Mouse (Mus musculus): Measurements from ENCODE around the gene Hist1h2bb.
A peak's percentile ranks its signal among the peaks of the same experiment; 100 is the strongest.
"Not testable (repeated sequence)": the region's sequence is repeated elsewhere in the genome, so short reads cannot be mapped to it uniquely, and the experiment has no call there.

Hist1h2bb gene

DNA sequence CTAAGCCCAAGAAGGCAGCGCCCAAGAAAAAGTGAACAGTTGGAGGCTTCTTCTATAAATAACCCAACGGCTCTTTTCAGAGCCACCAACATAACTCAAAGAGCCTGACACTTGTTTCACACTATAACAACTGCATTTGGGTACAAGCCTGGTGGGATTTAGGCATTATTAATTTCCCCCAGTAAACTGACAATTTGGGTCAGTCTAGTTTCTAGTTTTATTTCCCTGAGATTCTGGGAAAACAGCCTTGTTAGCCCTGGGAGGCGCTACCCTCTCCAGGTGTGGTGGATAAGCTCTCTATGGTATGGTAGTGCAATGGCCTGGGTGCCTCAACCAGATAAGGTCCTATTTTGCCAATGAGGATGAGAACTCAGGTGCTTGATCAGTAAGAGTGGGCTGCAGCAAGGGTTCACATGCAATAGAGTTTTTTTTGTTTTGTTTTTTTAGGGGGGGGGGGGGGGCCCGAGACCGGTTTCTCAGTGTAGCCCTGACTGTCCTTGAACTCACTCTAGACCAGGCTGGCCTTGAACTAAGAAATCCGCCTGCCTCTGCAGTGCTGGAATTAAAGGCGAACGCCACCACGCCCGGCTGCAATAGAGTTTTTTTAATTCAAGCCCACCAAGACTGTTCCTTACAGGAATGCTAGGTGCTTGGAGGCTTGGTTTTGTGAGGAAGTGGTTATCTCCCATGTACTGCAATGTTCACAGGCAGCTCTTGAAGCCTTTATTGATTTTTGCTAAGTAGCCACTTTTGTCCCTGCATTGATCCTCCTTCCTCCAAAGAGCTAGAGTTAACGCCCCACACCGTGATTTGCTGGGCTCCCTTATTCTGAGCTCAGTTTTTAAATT, 18.0 kb downstream of the Hist1h2bb start:
- DNase-seq (ENCODE audit: extremely low spot score): peak; percentile 70

DNA sequence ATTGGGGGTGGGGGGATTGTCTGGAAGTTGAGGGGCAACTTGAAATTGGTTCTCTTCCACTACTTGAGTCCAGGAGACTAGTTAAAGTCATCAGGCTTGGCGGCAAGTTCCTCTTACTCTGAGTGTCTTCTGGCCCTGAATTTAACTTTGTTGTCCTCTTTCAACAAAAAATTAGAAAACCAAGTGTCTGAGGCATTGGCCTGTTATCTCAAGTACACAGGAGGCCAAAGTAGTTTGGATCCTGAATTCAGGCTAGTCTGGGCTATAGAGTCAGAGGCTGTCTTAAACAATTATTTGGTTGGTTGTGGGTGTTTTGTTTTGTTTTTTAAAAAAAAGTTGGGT, 18.6 kb downstream of the Hist1h2bb start:
- no peak for DNase-seq (ENCODE audit: extremely low spot score)

DNA sequence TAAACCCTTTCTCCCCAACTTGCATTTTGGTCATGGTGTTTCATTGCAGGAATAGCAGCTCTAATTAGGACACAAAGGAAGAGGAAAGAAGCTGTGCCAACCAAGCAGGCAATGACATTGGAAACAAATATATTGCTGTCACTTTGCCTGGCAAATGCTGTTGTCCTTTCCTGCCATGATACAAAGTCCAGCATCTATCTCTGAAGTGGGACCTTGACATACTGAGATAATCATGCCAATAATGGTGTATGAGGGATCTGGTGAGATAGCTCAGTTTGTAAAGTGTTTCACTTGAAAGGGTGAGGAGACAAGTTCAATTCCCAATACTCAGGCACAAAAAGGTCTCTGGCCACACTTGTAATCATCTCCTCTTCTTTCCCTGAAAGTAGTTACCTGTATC, 20.2 kb downstream of the Hist1h2bb start:
- no peak for DNase-seq (ENCODE audit: extremely low spot score)

DNA sequence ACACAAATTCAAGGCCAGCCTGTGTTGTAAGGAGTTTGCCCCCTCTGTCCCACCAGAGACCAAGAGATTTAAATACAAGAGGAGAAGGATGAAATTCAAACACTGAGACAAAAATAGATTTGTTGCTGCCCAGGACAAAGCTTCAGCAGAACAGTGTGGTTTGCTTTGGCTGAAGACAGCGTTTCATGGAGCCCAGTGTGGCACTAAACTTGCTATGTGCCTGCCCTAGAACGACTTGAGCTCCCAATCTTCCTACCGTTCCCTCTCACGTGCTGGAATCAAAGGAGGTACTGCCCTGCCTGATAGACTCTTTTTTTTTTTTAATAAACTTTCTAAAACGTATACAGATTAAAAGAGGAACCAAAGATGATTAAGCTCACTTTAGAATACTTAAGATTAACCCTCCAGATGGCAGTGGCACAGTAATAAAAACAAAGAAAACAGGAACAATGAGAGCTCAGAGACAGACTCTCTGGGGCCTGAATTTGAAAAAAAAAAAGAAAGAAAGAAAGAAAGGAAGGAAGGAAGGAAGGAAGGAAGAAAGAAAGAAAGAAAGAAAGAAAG, 22.4 kb downstream of the Hist1h2bb start:
- no peak for DNase-seq (ENCODE audit: extremely low spot score)

DNA sequence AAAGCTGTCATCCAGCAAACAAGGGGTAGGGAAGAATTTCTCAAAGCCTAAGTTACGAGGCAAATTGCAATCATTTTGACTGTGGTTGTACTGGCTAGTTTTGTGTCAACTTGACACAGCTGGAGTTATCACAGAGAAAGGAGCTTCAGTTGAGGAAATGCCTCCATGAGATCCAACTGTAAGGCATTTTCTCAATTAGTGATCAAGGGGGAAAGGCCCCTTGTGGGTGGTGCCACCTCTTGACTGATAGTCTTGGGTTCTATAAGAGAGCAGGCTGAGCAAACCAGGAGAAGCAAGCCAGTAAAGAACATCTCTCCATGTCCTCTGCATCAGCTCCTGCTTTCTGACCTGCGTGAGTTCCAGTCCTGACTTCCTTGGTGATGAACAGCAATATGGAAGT, 23.1 kb downstream of the Hist1h2bb start, which contains the start of gene Trim38:
Gene Trim38, plus strand, starts transcription at position 301 of the 400 bp plus-strand sequence.
- not testable (repeated sequence) for DNase-seq (ENCODE audit: extremely low spot score)

DNA sequence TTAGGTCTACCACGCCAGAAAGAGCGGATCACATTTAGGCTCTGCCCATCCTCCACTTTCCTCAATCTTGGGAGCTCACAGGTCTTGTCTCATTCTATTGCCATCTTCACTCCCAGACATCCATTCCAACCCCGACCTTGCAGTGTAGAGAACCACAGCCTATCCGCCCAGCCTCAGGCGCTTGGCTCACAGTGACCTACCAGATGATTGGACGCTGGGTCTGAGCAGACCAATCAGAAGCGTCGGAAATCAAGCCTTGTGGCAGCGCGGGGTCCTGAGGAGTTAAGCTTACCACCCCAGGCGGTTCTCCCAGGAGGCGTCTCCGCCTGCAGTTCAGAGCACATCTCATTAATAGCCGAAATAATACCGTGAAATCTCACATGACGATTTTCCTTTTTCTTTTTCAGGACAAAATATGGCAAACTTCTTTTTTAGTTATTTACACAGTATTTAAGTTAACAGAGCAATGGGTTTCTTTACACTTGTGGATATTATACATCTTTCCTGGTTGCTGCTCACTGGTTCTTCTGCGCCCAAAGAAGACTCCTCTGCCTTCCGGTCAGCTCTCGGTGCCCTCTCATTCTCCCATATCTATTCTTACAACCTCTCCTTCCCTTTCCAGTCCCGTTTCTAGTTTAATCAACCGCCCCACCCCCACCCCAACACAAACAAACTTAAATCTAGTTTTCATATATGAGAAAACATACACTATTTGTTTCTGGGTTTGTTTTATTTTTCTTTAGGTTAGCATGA, 26.2 kb downstream of the Hist1h2bb start:
- peak; percentile 64 for DNase-seq (ENCODE audit: extremely low spot score)

DNA sequence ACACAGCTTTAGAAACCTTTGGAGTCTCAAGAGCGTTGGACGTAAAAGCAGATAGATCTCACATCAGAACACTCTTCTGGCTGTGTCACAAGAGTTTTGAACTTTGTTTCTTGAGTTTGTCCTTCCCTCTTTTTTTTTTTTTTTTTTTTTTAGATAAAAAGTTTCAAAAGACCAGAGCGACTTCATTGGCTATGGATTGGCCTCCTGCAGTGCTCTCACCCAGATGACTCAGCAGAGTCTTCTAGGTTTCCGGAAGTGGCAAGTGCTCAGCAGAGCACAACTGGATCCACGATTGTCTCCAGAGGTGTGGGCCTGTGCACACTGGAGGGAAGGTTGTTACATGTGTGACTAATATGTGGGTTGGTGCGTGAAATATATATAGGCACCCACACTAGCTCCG, 31.8 kb downstream of the Hist1h2bb start:
- no peak for DNase-seq (ENCODE audit: extremely low spot score)

DNA sequence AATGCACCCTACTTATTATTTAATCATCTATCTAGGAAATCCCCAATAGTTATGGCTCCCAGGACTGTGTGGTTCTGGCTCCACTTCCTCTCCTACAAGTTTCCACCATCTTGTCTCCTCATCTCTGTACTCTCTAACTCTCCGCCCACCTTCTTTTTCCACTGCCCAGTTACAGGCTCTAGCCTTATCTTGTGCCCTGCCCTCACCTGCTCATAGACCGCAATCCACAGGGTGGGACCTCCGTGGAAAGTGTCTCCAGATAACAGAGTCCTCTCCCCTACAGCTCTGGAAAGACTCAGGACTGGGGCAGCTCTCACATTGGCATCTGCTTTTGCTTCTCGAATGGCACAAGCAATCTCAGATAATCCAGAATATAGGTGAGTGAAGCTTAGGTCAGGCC, 32.5 kb downstream of the Hist1h2bb start:
- no peak for DNase-seq (ENCODE audit: extremely low spot score)

DNA sequence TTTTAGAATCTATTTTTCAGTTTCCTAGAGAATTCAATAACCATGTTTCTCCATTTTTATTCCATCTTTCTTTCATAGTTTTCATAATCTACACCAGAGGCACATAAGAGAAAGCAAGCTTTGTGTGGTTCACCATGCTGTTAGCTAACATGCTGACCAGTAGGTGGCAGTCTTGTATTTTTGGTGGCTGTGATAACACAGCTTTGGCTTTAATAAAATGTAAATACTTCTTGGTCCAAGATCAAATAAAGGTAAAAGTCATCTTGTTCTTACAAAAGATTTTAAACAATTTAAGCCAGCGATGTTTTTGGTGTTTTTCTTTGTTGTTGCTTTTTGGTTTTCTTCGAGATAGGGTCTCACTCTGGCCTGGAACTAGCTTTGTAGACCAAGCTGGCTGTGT, 46.0 kb downstream of the Hist1h2bb start:
- DNase-seq (ENCODE audit: extremely low spot score): peak; percentile 51
